Mouse (Mus musculus): ENCODE results near the gene Slc44a4. TPM values are rescaled to one million over a fixed set of nuclear protein-coding genes. Genes with fewer than 3 reads are reported as not detected.

Gene Slc44a4
- polyA plus RNA-seq, 1 experiment: not detected

DNA sequence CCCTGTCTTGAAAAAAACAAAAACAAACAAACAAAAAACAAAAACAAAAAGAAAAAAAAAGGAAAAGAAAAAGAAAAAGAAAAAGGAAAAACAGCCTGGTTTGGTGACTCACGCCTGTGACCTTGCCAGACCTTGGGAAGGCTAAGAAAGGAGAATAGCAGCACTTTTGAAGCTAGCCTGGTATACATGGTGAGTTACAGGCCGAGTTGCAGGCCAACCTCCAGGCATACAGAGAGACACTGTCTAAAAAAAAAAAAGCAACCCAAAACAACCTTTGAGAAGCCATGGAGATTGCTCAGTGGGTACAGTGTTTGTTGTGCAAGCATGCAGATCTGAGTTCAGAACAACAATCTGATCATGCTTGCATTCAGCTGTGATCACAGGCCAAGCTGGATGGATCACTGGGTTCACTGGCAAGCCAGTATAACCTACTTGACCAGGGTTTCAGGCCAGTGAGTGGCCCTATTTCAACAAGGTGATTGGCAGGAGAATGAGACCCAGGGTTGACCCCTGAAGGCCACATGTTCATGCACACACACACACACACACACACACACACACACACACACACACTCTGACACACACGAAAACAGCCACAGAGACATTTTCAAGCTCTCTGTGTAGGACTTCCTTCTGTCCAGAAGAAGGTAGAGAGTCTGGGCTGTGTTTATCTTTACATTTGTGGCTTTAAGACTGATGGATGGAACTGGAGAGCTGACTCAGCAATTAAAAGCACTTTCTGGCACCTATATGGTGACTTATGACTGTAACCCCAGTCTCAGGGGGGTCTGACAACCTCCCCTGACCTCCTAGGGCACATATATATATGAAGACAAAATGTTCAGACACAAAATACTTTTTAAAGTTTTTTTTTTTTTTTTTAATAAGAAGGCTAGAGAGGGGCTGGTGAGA is 61.6 kb downstream of the Slc44a4 start:
- TF ChIP-seq POLR2A (IDR thresholded peaks at IDR 0.05; ENCODE audit: borderline replicate concordance, low read depth, low read length): no peak
- no peak for TF ChIP-seq CTCF (IDR thresholded peaks at IDR 0.05; ENCODE audit: low read depth, low read length)
- H3K27ac ChIP-seq (ENCODE audit: insufficient read depth, low read depth, low read length): no peak overlapping the region
- peaks cover 18% of the 10 kb centered on the region for H3K4me1 ChIP-seq (ENCODE audit: control insufficient read depth, insufficient read depth, low read length)
- H3K4me3 ChIP-seq (ENCODE audit: insufficient read depth, low read length): no peak overlapping the region

DNA sequence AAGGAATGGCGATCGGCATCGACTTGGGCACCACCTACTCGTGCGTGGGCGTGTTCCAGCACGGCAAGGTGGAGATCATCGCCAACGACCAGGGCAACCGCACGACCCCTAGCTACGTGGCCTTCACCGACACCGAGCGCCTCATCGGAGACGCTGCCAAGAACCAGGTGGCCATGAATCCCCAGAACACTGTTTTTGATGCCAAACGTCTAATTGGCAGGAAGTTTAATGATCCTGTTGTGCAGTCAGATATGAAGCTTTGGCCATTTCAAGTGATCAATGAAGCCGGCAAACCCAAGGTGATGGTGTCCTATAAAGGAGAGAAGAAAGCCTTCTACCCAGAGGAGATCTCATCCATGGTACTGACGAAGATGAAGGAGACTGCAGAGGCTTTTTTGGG is 62.7 kb downstream of the Slc44a4 start:
- TF ChIP-seq POLR2A (IDR thresholded peaks at IDR 0.05; ENCODE audit: borderline replicate concordance, low read depth, low read length): no peak
- TF ChIP-seq CTCF (IDR thresholded peaks at IDR 0.05; ENCODE audit: low read depth, low read length): no peak
- H3K27ac ChIP-seq (ENCODE audit: insufficient read depth, low read depth, low read length): no peak overlapping the region
- H3K4me3 ChIP-seq (ENCODE audit: insufficient read depth, low read length): no peak overlapping the region
- peaks cover 18% of the 10 kb centered on the region for H3K4me1 ChIP-seq (ENCODE audit: control insufficient read depth, insufficient read depth, low read length)

DNA sequence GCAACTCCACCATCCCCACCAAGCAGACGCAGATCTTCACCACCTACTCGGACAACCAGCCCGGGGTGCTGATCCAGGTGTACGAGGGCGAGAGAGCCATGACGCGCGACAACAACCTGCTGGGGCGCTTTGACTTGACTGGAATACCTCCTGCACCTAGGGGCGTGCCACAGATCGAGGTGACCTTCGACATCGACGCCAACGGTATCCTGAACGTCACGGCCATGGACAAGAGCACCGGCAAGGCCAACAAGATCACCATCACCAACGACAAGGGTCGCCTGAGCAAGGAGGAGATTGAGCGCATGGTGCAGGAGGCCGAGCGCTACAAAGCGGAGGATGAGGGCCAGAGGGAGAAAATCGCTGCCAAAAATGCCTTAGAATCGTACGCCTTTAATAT is 64.0 kb downstream of the Slc44a4 start:
- H3K27ac ChIP-seq (ENCODE audit: insufficient read depth, low read depth, low read length): no peak overlapping the region
- TF ChIP-seq POLR2A (IDR thresholded peaks at IDR 0.05; ENCODE audit: borderline replicate concordance, low read depth, low read length) (no peak), CTCF (IDR thresholded peaks at IDR 0.05; ENCODE audit: low read depth, low read length) (no peak)
- peaks cover 11% of the 10 kb centered on the region for H3K4me1 ChIP-seq (ENCODE audit: control insufficient read depth, insufficient read depth, low read length)
- H3K4me3 ChIP-seq (ENCODE audit: insufficient read depth, low read length): no peak overlapping the region

DNA sequence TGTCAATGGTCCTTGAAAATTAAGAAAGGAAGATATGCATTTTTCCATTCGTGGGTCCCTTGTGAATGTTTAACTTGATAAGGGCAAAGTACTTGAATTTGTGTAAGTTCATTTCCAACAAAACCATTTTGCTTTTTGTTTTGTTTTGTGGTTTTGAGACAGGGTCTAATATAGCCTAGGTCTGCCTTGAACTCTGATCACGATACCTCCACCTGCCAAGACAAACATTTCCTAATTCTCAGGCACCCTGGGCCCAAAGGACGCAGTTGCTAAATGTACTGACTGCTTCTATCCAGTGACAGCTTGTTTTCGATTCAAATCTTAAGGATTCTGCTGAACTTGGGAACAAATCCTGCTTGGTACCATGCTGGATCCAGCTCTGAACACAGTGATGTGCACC is 65.4 kb downstream of the Slc44a4 start:
- Histone ChIP-seq H3K4me1 (ENCODE audit: control insufficient read depth, insufficient read depth, low read length) (peaks cover 10% of the 10 kb centered on the region), H3K27ac (ENCODE audit: insufficient read depth, low read depth, low read length) (no peak overlapping the region), H3K4me3 (ENCODE audit: insufficient read depth, low read length) (no peak overlapping the region)
- TF ChIP-seq POLR2A (IDR thresholded peaks at IDR 0.05; ENCODE audit: borderline replicate concordance, low read depth, low read length): no peak
- no peak for TF ChIP-seq CTCF (IDR thresholded peaks at IDR 0.05; ENCODE audit: low read depth, low read length)

Other genes starting within 250 kb of the Slc44a4 start
- not detected in 2 replicates for gene Tnxb, start 243.9 kb upstream of the Slc44a4 start, polyA plus RNA-seq (2012; ENCODE audit: insufficient read depth, insufficient read length, missing spikeins)
- gene C4b, start 170.6 kb upstream of the Slc44a4 start, polyA plus RNA-seq (2012; ENCODE audit: insufficient read depth, insufficient read length, missing spikeins): 0.75 and 2.2 TPM in 2 replicates
- not detected in 2 replicates for gene Cyp21a1, start 109.9 kb upstream of the Slc44a4 start, polyA plus RNA-seq (2012; ENCODE audit: insufficient read depth, insufficient read length, missing spikeins)
- 33.8 and 44.1 TPM in 2 replicates for gene Stk19, start 77.5 kb upstream of the Slc44a4 start, polyA plus RNA-seq (2012; ENCODE audit: insufficient read depth, insufficient read length, missing spikeins)
- gene Dxo, start 77.4 kb upstream of the Slc44a4 start, polyA plus RNA-seq (2012; ENCODE audit: insufficient read depth, insufficient read length, missing spikeins): 30.8 and 38.9 TPM in 2 replicates
- gene Skiv2l, start 64.3 kb upstream of the Slc44a4 start, polyA plus RNA-seq (2012; ENCODE audit: insufficient read depth, insufficient read length, missing spikeins): 37.8 and 40.2 TPM in 2 replicates
- gene Nelfe, start 64.1 kb upstream of the Slc44a4 start, polyA plus RNA-seq (2012; ENCODE audit: insufficient read depth, insufficient read length, missing spikeins): 48.9 and 56.8 TPM in 2 replicates
- gene Cfb, start 51.9 kb upstream of the Slc44a4 start, polyA plus RNA-seq (2012; ENCODE audit: insufficient read depth, insufficient read length, missing spikeins): 12.0 and 13.3 TPM in 2 replicates
- 4.0 and 4.6 TPM in 2 replicates for gene Zbtb12, start 35.0 kb upstream of the Slc44a4 start, polyA plus RNA-seq (2012; ENCODE audit: insufficient read depth, insufficient read length, missing spikeins)
- 0.27 TPM in 1 of 2 replicates, not detected in the other for gene Gm20547, start 32.4 kb upstream of the Slc44a4 start, polyA plus RNA-seq (2012; ENCODE audit: insufficient read depth, insufficient read length, missing spikeins)
- not detected in 2 replicates for gene C2, start 16.2 kb upstream of the Slc44a4 start, polyA plus RNA-seq (2012; ENCODE audit: insufficient read depth, insufficient read length, missing spikeins)
- 145 and 150 TPM in 2 replicates for gene Ehmt2, start 16.0 kb upstream of the Slc44a4 start, polyA plus RNA-seq (2012; ENCODE audit: insufficient read depth, insufficient read length, missing spikeins)
- 73.6 and 73.9 TPM in 2 replicates for gene Neu1, start 16.8 kb downstream of the Slc44a4 start, polyA plus RNA-seq (2012; ENCODE audit: insufficient read depth, insufficient read length, missing spikeins)
- gene Hspa1b, start 44.8 kb downstream of the Slc44a4 start, polyA plus RNA-seq (2012; ENCODE audit: insufficient read depth, insufficient read length, missing spikeins): 1.2 and 1.5 TPM in 2 replicates
- gene Gm20481, start 55.4 kb downstream of the Slc44a4 start, polyA plus RNA-seq (2012; ENCODE audit: insufficient read depth, insufficient read length, missing spikeins): not detected in 2 replicates
- 1.3 TPM in 2 replicates for gene Hspa1a, start 57.7 kb downstream of the Slc44a4 start, polyA plus RNA-seq (2012; ENCODE audit: insufficient read depth, insufficient read length, missing spikeins)
- not detected in 2 replicates for gene Hspa1l, start 58.2 kb downstream of the Slc44a4 start, polyA plus RNA-seq (2012; ENCODE audit: insufficient read depth, insufficient read length, missing spikeins)
- 37.1 and 44.0 TPM in 2 replicates for gene Lsm2, start 67.4 kb downstream of the Slc44a4 start, polyA plus RNA-seq (2012; ENCODE audit: insufficient read depth, insufficient read length, missing spikeins)
- gene Vars, start 86.5 kb downstream of the Slc44a4 start, polyA plus RNA-seq (2012; ENCODE audit: insufficient read depth, insufficient read length, missing spikeins): 28.4 and 35.2 TPM in 2 replicates
- 0.31 and 0.34 TPM in 2 replicates for gene Vwa7, start 102.1 kb downstream of the Slc44a4 start, polyA plus RNA-seq (2012; ENCODE audit: insufficient read depth, insufficient read length, missing spikeins)
- not detected in 2 replicates for gene Sapcd1, start 113.5 kb downstream of the Slc44a4 start, polyA plus RNA-seq (2012; ENCODE audit: insufficient read depth, insufficient read length, missing spikeins)
- 2.4 and 3.2 TPM in 2 replicates for gene Msh5, start 132.3 kb downstream of the Slc44a4 start, polyA plus RNA-seq (2012; ENCODE audit: insufficient read depth, insufficient read length, missing spikeins)
- 357 and 381 TPM in 2 replicates for gene Clic1, start 135.5 kb downstream of the Slc44a4 start, polyA plus RNA-seq (2012; ENCODE audit: insufficient read depth, insufficient read length, missing spikeins)
- 9.0 and 10.9 TPM in 2 replicates for gene Ddah2, start 144.6 kb downstream of the Slc44a4 start, polyA plus RNA-seq (2012; ENCODE audit: insufficient read depth, insufficient read length, missing spikeins)
- not detected in 2 replicates for gene Ly6g6c, start 150.9 kb downstream of the Slc44a4 start, polyA plus RNA-seq (2012; ENCODE audit: insufficient read depth, insufficient read length, missing spikeins)
- not detected in 2 replicates for gene Mpig6b, start 151.7 kb downstream of the Slc44a4 start, polyA plus RNA-seq (2012; ENCODE audit: insufficient read depth, insufficient read length, missing spikeins)
- not detected in 2 replicates for gene Ly6g6e, start 162.4 kb downstream of the Slc44a4 start, polyA plus RNA-seq (2012; ENCODE audit: insufficient read depth, insufficient read length, missing spikeins)
- gene Ly6g6d, start 163.6 kb downstream of the Slc44a4 start, polyA plus RNA-seq (2012; ENCODE audit: insufficient read depth, insufficient read length, missing spikeins): 1.0 TPM in 1 of 2 replicates, not detected in the other
- gene Ly6g6f, start 171.1 kb downstream of the Slc44a4 start, polyA plus RNA-seq (2012; ENCODE audit: insufficient read depth, insufficient read length, missing spikeins): not detected in 2 replicates
- 39.8 and 40.7 TPM in 2 replicates for gene Abhd16a, start 174.8 kb downstream of the Slc44a4 start, polyA plus RNA-seq (2012; ENCODE audit: insufficient read depth, insufficient read length, missing spikeins)
- gene Ly6g5c, start 193.8 kb downstream of the Slc44a4 start, polyA plus RNA-seq (2012; ENCODE audit: insufficient read depth, insufficient read length, missing spikeins): not detected in 2 replicates
- gene Ly6g5b, start 201.0 kb downstream of the Slc44a4 start, polyA plus RNA-seq (2012; ENCODE audit: insufficient read depth, insufficient read length, missing spikeins): 0.54 and 0.92 TPM in 2 replicates
- gene Gpank1, start 207.0 kb downstream of the Slc44a4 start, polyA plus RNA-seq (2012; ENCODE audit: insufficient read depth, insufficient read length, missing spikeins): 24.6 and 29.1 TPM in 2 replicates
- 136 and 143 TPM in 2 replicates for gene Csnk2b, start 207.6 kb downstream of the Slc44a4 start, polyA plus RNA-seq (2012; ENCODE audit: insufficient read depth, insufficient read length, missing spikeins)
- gene D17H6S53E, start 211.9 kb downstream of the Slc44a4 start, polyA plus RNA-seq (2012; ENCODE audit: insufficient read depth, insufficient read length, missing spikeins): 29.2 and 30.4 TPM in 2 replicates
- not detected in 2 replicates for gene Apom, start 217.6 kb downstream of the Slc44a4 start, polyA plus RNA-seq (2012; ENCODE audit: insufficient read depth, insufficient read length, missing spikeins)
- gene Bag6, start 220.7 kb downstream of the Slc44a4 start, polyA plus RNA-seq (2012; ENCODE audit: insufficient read depth, insufficient read length, missing spikeins): 151 and 166 TPM in 2 replicates